Mouse (Mus musculus) stomach, postnatal 0 days (tissue): Measurements from ENCODE around the gene Ndufa4l2. TPM values are rescaled to one million over a fixed set of nuclear protein-coding genes. Genes with fewer than 3 reads are reported as not detected.

ENCODE experiments used
- ATAC-seq: fragments of 200-750 bp; cut with Nextera tagmentation; 2 replicates; pipeline ENCODE4 v1.8.0; 2017; ENCODE audit not compliant: low FRiP score, low TSS enrichment
- DNase-seq: peaks from one replicate; pipeline ENCODE4 v3.0.0-alpha.2; 2016; ENCODE audit warnings: low spot score
- H3K27ac ChIP-seq: fragments of 300-500 bp; sonication (generic); replicated peaks from 2 replicates; pipeline ENCODE4 v1.5.1; 2014; ENCODE audit warnings: mild to moderate bottlenecking, control low read depth
- H3K27me3 ChIP-seq: fragments of 300-500 bp; sonication (generic); 2 replicates; pipeline ENCODE4 v1.6.1; 2014; ENCODE audit warnings: low read length; ENCODE audit not compliant: control insufficient read depth, insufficient read depth
- H3K36me3 ChIP-seq: fragments of 300-500 bp; sonication (generic); 2 replicates; pipeline ENCODE4 v1.6.1; 2014; ENCODE audit warnings: low read length, mixed read lengths; ENCODE audit not compliant: control insufficient read depth, insufficient read depth
- H3K4me1 ChIP-seq: fragments of 300-500 bp; sonication (generic); replicated peaks from 2 replicates; pipeline ENCODE4 v1.6.1; 2014; ENCODE audit warnings: antibody characterized with exemption; ENCODE audit not compliant: control insufficient read depth, insufficient read depth
- H3K4me2 ChIP-seq: fragments of 300-500 bp; sonication (generic); replicated peaks from 2 replicates; pipeline ENCODE4 v1.6.1; 2014; ENCODE audit warnings: low read depth, mild to moderate bottlenecking, control low read depth, moderate library complexity
- H3K4me3 ChIP-seq: fragments of 300-500 bp; sonication (generic); 2 replicates; pipeline ENCODE4 v1.5.1; 2014; ENCODE audit warnings: low read depth, low read length, control low read depth
- H3K9ac ChIP-seq: fragments of 300-500 bp; sonication (generic); 2 replicates; pipeline ENCODE4 v1.6.1; 2014; ENCODE audit warnings: mild to moderate bottlenecking, low read length, control low read depth, mixed read lengths
- H3K9me3 ChIP-seq: fragments of 300-500 bp; sonication (generic); 2 replicates; pipeline ENCODE4 v1.6.1; 2016; ENCODE audit warnings: low read length; ENCODE audit not compliant: control insufficient read depth
- CTCF ChIP-seq: IDR thresholded peaks from 2 replicates; pipeline ENCODE4 v1.5.1; 2016; ENCODE audit warnings: antibody characterized with exemption, low read depth, mild to moderate bottlenecking, moderate library complexity
- EP300 ChIP-seq: optimal IDR thresholded peaks from 2 replicates; pipeline ENCODE3; 2016; ENCODE audit warnings: antibody characterized with exemption
- WGBS: fragments of 180-500 bp; shearing (Covaris S2); extraction: QIAGEN DNeasy Blood & Tissue Kit; methylation state at CpG from one replicate; pipeline ENCODE4 v1.1.7; 2014; 5-methylcytosine and 5-hydroxymethylcytosine counted together
- polyA plus RNA-seq: library from polyadenylated mRNA; unstranded; fragments of >200 nt; fragmentation: Nextera tagmentation; extraction: Ambion mirVana; gene quantifications from 2 replicates; pipeline ENCODE4 v1.2.1, GENCODE M21; 2015

Ndufa4l2 gene
- polyA plus RNA-seq, 1 experiment from 2014 or later = 72.8 TPM

GRCm38 (mm10) chr10:127491128-127491512 is 23.6 kb upstream of the Ndufa4l2 start:
- Histone ChIP-seq H3K36me3 (peaks cover 38% of the 10 kb centered on the region), H3K9me3 (no peaks in the 10 kb centered on the region), H3K4me3 (no peak overlapping the region), H3K9ac (no peak overlapping the region), H3K4me2 (no peak overlapping the region), H3K27ac (no peak overlapping the region), H3K27me3 (no peaks in the 10 kb centered on the region), H3K4me1 (no peaks in the 10 kb centered on the region)
- DNase-seq = no peak
- WGBS = 80% methylated on average over 8 of the region's 8 CpGs
- ATAC-seq = no peak
- TF ChIP-seq CTCF (no peak), EP300 (no peak)

GRCm38 (mm10) chr10:127492118-127492517 is 22.6 kb upstream of the Ndufa4l2 start:
- H3K27ac ChIP-seq = no peak overlapping the region
- WGBS = 77% methylated on average over 3 of the region's 3 CpGs
- H3K36me3 ChIP-seq = peaks cover 41% of the 10 kb centered on the region
- H3K27me3 ChIP-seq = no peaks in the 10 kb centered on the region
- no peak overlapping the region for H3K9ac ChIP-seq
- ATAC-seq (no peak), DNase-seq (no peak)
- no peak overlapping the region for H3K4me3 ChIP-seq
- no peak for TF ChIP-seq EP300
- no peak for TF ChIP-seq CTCF
- H3K4me2 ChIP-seq = no peak overlapping the region
- no peaks in the 10 kb centered on the region for H3K9me3 ChIP-seq
- H3K4me1 ChIP-seq = no peaks in the 10 kb centered on the region

- Histone ChIP-seq H3K27me3 (no peaks in the 10 kb centered on the region), H3K9ac (no peak overlapping the region), H3K4me2 (no peak overlapping the region), H3K36me3 (peaks cover 40% of the 10 kb centered on the region), H3K4me1 (no peaks in the 10 kb centered on the region), H3K4me3 (no peak overlapping the region), H3K27ac (no peak overlapping the region), H3K9me3 (no peaks in the 10 kb centered on the region)
- TF ChIP-seq CTCF (no peak), EP300 (no peak)
- 94% methylated on average over 3 of the region's 3 CpGs for WGBS
- no peak for DNase-seq
- ATAC-seq = no peak
Measured at GRCm38 (mm10) chr10:127496156-127496555, 18.6 kb upstream of the Ndufa4l2 start.

GRCm38 (mm10) chr10:127499516-127499915 is 15.3 kb upstream of the Ndufa4l2 start:
- ATAC-seq (no peak), DNase-seq (no peak)
- Histone ChIP-seq H3K4me2 (no peak overlapping the region), H3K9me3 (no peaks in the 10 kb centered on the region), H3K36me3 (peaks cover 28% of the 10 kb centered on the region), H3K4me1 (no peaks in the 10 kb centered on the region), H3K27me3 (no peaks in the 10 kb centered on the region), H3K27ac (no peak overlapping the region), H3K4me3 (no peak overlapping the region), H3K9ac (no peak overlapping the region)
- 83% methylated on average over 5 of the region's 5 CpGs for WGBS
- no peak for TF ChIP-seq EP300
- TF ChIP-seq CTCF = no peak

- H3K9ac ChIP-seq = no peak overlapping the region
- H3K27me3 ChIP-seq = no peaks in the 10 kb centered on the region
- 79% methylated on average over 4 of the region's 4 CpGs for WGBS
- H3K4me2 ChIP-seq = no peak overlapping the region
- H3K4me3 ChIP-seq = no peak overlapping the region
- ATAC-seq (no peak), DNase-seq (no peak)
- no peaks in the 10 kb centered on the region for H3K4me1 ChIP-seq
- no peaks in the 10 kb centered on the region for H3K9me3 ChIP-seq
- H3K36me3 ChIP-seq = peaks cover 26% of the 10 kb centered on the region
- TF ChIP-seq CTCF (no peak), EP300 (no peak)
- no peak overlapping the region for H3K27ac ChIP-seq
Measured at GRCm38 (mm10) chr10:127500042-127500441, 14.7 kb upstream of the Ndufa4l2 start.

- no peak for DNase-seq
- Histone ChIP-seq H3K27me3 (no peaks in the 10 kb centered on the region), H3K9me3 (no peaks in the 10 kb centered on the region), H3K4me1 (no peaks in the 10 kb centered on the region), H3K27ac (no peak within 1 kb of the TSS), H3K9ac (no peak within 1 kb of the TSS), H3K36me3 (peaks cover 21% of the 10 kb centered on the region), H3K4me2 (no peak within 1 kb of the TSS), H3K4me3 (no peak within 1 kb of the TSS)
- ATAC-seq = 0 out of 2 replicates have a peak, but pooled peaks have one; percentile 28
- TF ChIP-seq CTCF (no peak), EP300 (no peak)
- 68% methylated on average over 12 of the region's 13 CpGs for WGBS
Measured at GRCm38 (mm10) chr10:127500894-127501893, 13.6 kb upstream of the Ndufa4l2 start, which contains the start of gene Stac3. Gene Stac3, plus strand, starts transcription at chr10:127501686.
